Mouse (Mus musculus): Measurements from ENCODE around the gene Sema4b. TPM values are rescaled to one million over a fixed set of nuclear protein-coding genes. Genes with fewer than 3 reads are reported as not detected.
A peak's percentile ranks its signal among the peaks of the same experiment; 100 is the strongest.

Sema4b gene
- polyA plus RNA-seq, 1 experiment: 19.8 TPM

- peaks cover 34% of the 10 kb centered on the region for H3K79me2 ChIP-seq (ENCODE audit: control insufficient read depth, insufficient read depth)
- H3ac ChIP-seq (ENCODE audit: control insufficient read depth, insufficient read length, low read depth): peak overlapping the region; percentile 92
- H3K79me3 ChIP-seq (ENCODE audit: low read depth): peaks cover 16% of the 10 kb centered on the region
- H3K36me3 ChIP-seq (ENCODE audit: control insufficient read depth, insufficient read depth): peaks cover 22% of the 10 kb centered on the region
- H3K4me3 ChIP-seq (ENCODE audit: insufficient read depth, poor library complexity, severe bottlenecking): peak overlapping the region; percentile 69
- no peaks in the 10 kb centered on the region for H3K27me3 ChIP-seq (ENCODE audit: control insufficient read depth, insufficient read depth, insufficient read length)
- TF ChIP-seq MYOG (IDR thresholded peaks at IDR 0.05; ENCODE audit: control insufficient read depth, extremely low read depth, insufficient read length) (no peak), CEBPB (IDR thresholded peaks at IDR 0.05; ENCODE audit: low read depth) (no peak), MAX (IDR thresholded peaks at IDR 0.05) (no peak), MYOD1 (IDR thresholded peaks at IDR 0.05; ENCODE audit: control insufficient read depth, insufficient read length, low read depth) (no peak)
These were observed 74.8 kb downstream of the Sema4b start for GRCm38 (mm10) chr7:80261372-80261990.

GRCm38 (mm10) chr7:80264606-80265005 is 78.0 kb downstream of the Sema4b start:
- no peak for TF ChIP-seq CTCF (IDR thresholded peaks at IDR 0.05; ENCODE audit: control insufficient read depth, insufficient read depth, insufficient read length)
- Histone ChIP-seq H3K36me3 (ENCODE audit: control insufficient read depth, insufficient read depth) (peaks cover 27% of the 10 kb centered on the region), H3K27me3 (ENCODE audit: control insufficient read depth, insufficient read depth, insufficient read length) (no peaks in the 10 kb centered on the region), H3K4me3 (ENCODE audit: insufficient read depth, poor library complexity, severe bottlenecking) (no peak overlapping the region), H3ac (ENCODE audit: control insufficient read depth, insufficient read length, low read depth) (no peak overlapping the region), H3K79me3 (ENCODE audit: low read depth) (peaks cover 16% of the 10 kb centered on the region), H3K79me2 (ENCODE audit: control insufficient read depth, insufficient read depth) (peaks cover 36% of the 10 kb centered on the region)

GRCm38 (mm10) chr7:80267764-80268163 is 81.1 kb downstream of the Sema4b start:
- Histone ChIP-seq H3K79me2 (ENCODE audit: control insufficient read depth, insufficient read depth) (peaks cover 32% of the 10 kb centered on the region), H3K4me3 (ENCODE audit: insufficient read depth, poor library complexity, severe bottlenecking) (no peak overlapping the region), H3K79me3 (ENCODE audit: low read depth) (peaks cover 12% of the 10 kb centered on the region), H3K36me3 (ENCODE audit: control insufficient read depth, insufficient read depth) (peaks cover 27% of the 10 kb centered on the region), H3ac (ENCODE audit: control insufficient read depth, insufficient read length, low read depth) (no peak overlapping the region), H3K27me3 (ENCODE audit: control insufficient read depth, insufficient read depth, insufficient read length) (no peaks in the 10 kb centered on the region)
- TF ChIP-seq CEBPB (IDR thresholded peaks at IDR 0.05; ENCODE audit: low read depth) (no peak), MYOD1 (IDR thresholded peaks at IDR 0.05; ENCODE audit: control insufficient read depth, insufficient read length, low read depth) (no peak), MAX (IDR thresholded peaks at IDR 0.05) (no peak), FOSL1 (IDR thresholded peaks at IDR 0.05; ENCODE audit: insufficient read depth, low read length, poor library complexity, severe bottlenecking) (no peak), CTCF (IDR thresholded peaks at IDR 0.05; ENCODE audit: control insufficient read depth, insufficient read depth, insufficient read length) (no peak), MYOG (IDR thresholded peaks at IDR 0.05; ENCODE audit: control insufficient read depth, extremely low read depth, insufficient read length) (no peak), USF1 (IDR thresholded peaks at IDR 0.05; ENCODE audit: low read depth) (no peak)

- Histone ChIP-seq H3K4me3 (ENCODE audit: insufficient read depth, poor library complexity, severe bottlenecking) (peak within 1 kb of the TSS; percentile 71), H3K79me2 (ENCODE audit: control insufficient read depth, insufficient read depth) (peaks cover 19% of the 10 kb centered on the region)
These were observed 82.5 kb downstream of the Sema4b start, which contains the start of gene Vps33b for GRCm38 (mm10) chr7:80268897-80269750. Gene Vps33b, plus strand, starts transcription at chr7:80269649.

GRCm38 (mm10) chr7:80269751-80270255 is 83.2 kb downstream of the Sema4b start:
- TF ChIP-seq MAX (IDR thresholded peaks at IDR 0.05) (no peak), FOSL1 (IDR thresholded peaks at IDR 0.05; ENCODE audit: insufficient read depth, low read length, poor library complexity, severe bottlenecking) (no peak), CTCF (IDR thresholded peaks at IDR 0.05; ENCODE audit: control insufficient read depth, insufficient read depth, insufficient read length) (no peak), CEBPB (IDR thresholded peaks at IDR 0.05; ENCODE audit: low read depth) (no peak), MYOD1 (IDR thresholded peaks at IDR 0.05; ENCODE audit: control insufficient read depth, insufficient read length, low read depth) (no peak), MYOG (IDR thresholded peaks at IDR 0.05; ENCODE audit: control insufficient read depth, extremely low read depth, insufficient read length) (no peak), USF1 (IDR thresholded peaks at IDR 0.05; ENCODE audit: low read depth) (no peak)
- Histone ChIP-seq H3K79me2 (ENCODE audit: control insufficient read depth, insufficient read depth) (peaks cover 15% of the 10 kb centered on the region), H3K4me3 (ENCODE audit: insufficient read depth, poor library complexity, severe bottlenecking) (peak overlapping the region; percentile 71), H3K36me3 (ENCODE audit: control insufficient read depth, insufficient read depth) (peaks cover 22% of the 10 kb centered on the region), H3K79me3 (ENCODE audit: low read depth) (peaks cover 8% of the 10 kb centered on the region), H3ac (ENCODE audit: control insufficient read depth, insufficient read length, low read depth) (peak overlapping the region; percentile 52), H3K27me3 (ENCODE audit: control insufficient read depth, insufficient read depth, insufficient read length) (no peaks in the 10 kb centered on the region)

More at GRCm38 (mm10) chr7:80268897-80269750, 82.5 kb downstream of the Sema4b start, which contains the start of gene Vps33b:
- Histone ChIP-seq H3ac (ENCODE audit: control insufficient read depth, insufficient read length, low read depth) (peak within 1 kb of the TSS; percentile 54), H3K79me3 (ENCODE audit: low read depth) (peaks cover 8% of the 10 kb centered on the region), H3K36me3 (ENCODE audit: control insufficient read depth, insufficient read depth) (peaks cover 24% of the 10 kb centered on the region), H3K27me3 (ENCODE audit: control insufficient read depth, insufficient read depth, insufficient read length) (no peaks in the 10 kb centered on the region)
- peak; percentile 73 for TF ChIP-seq MAX (IDR thresholded peaks at IDR 0.05)
- TF ChIP-seq FOSL1 (IDR thresholded peaks at IDR 0.05; ENCODE audit: insufficient read depth, low read length, poor library complexity, severe bottlenecking): no peak

- H3K36me3 ChIP-seq (ENCODE audit: control insufficient read depth, insufficient read depth): peaks cover 16% of the 10 kb centered on the region
These were observed 86.8 kb downstream of the Sema4b start for GRCm38 (mm10) chr7:80273456-80273855.

More at GRCm38 (mm10) chr7:80273456-80273855, 86.8 kb downstream of the Sema4b start:
- Histone ChIP-seq H3ac (ENCODE audit: control insufficient read depth, insufficient read length, low read depth) (no peak overlapping the region), H3K79me3 (ENCODE audit: low read depth) (peaks cover 8% of the 10 kb centered on the region), H3K4me3 (ENCODE audit: insufficient read depth, poor library complexity, severe bottlenecking) (no peak overlapping the region), H3K27me3 (ENCODE audit: control insufficient read depth, insufficient read depth, insufficient read length) (no peaks in the 10 kb centered on the region), H3K79me2 (ENCODE audit: control insufficient read depth, insufficient read depth) (peaks cover 15% of the 10 kb centered on the region)
- no peak for TF ChIP-seq CTCF (IDR thresholded peaks at IDR 0.05; ENCODE audit: control insufficient read depth, insufficient read depth, insufficient read length)

Other genes starting within 250 kb of the Sema4b start
- 5.3 TPM for gene Zfp710, start 162.0 kb upstream of the Sema4b start, polyA plus RNA-seq (2012; fragmentation: generic; extraction: Trizol)
- 244 TPM for gene Idh2, start 71.4 kb upstream of the Sema4b start, polyA plus RNA-seq (2012; fragmentation: generic; extraction: Trizol)
- 131 TPM for gene Cib1, start 46.0 kb downstream of the Sema4b start, polyA plus RNA-seq (2012; fragmentation: generic; extraction: Trizol)
- gene Gdpgp1, start 46.0 kb downstream of the Sema4b start, polyA plus RNA-seq (2012; fragmentation: generic; extraction: Trizol): 1.2 TPM
- not detected for gene Ttll13, start 59.5 kb downstream of the Sema4b start, polyA plus RNA-seq (2012; fragmentation: generic; extraction: Trizol)
- 31.1 TPM for gene Ngrn, start 74.4 kb downstream of the Sema4b start, polyA plus RNA-seq (2012; fragmentation: generic; extraction: Trizol)
- 6.6 TPM for gene Vps33b, start 82.8 kb downstream of the Sema4b start, polyA plus RNA-seq (2012; fragmentation: generic; extraction: Trizol)
- 55.1 TPM for gene Prc1, start 107.6 kb downstream of the Sema4b start, polyA plus RNA-seq (2012; fragmentation: generic; extraction: Trizol)
- gene Rccd1, start 137.6 kb downstream of the Sema4b start, polyA plus RNA-seq (2012; fragmentation: generic; extraction: Trizol): 7.0 TPM
- gene Unc45a, start 154.2 kb downstream of the Sema4b start, polyA plus RNA-seq (2012; fragmentation: generic; extraction: Trizol): 46.9 TPM
- gene Hddc3, start 156.3 kb downstream of the Sema4b start, polyA plus RNA-seq (2012; fragmentation: generic; extraction: Trizol): 55.9 TPM
- 21.5 TPM for gene Man2a2, start 184.5 kb downstream of the Sema4b start, polyA plus RNA-seq (2012; fragmentation: generic; extraction: Trizol)
- 0.82 TPM for gene Fes, start 201.1 kb downstream of the Sema4b start, polyA plus RNA-seq (2012; fragmentation: generic; extraction: Trizol)
- 63.6 TPM for gene Furin, start 218.6 kb downstream of the Sema4b start, polyA plus RNA-seq (2012; fragmentation: generic; extraction: Trizol)

Data from C2C12 (cell line).